Mouse (Mus musculus): ENCODE results near the gene Rps2. TPM values are rescaled to one million over a fixed set of nuclear protein-coding genes. Genes with fewer than 3 reads are reported as not detected.

The Rps2 gene
- total RNA-seq, 2 experiments from 2014 or later: 1,766 to 5,974 TPM

- ATAC-seq (replicated peaks; ENCODE audit: poor library complexity): no peak
Measured at GRCm38 (mm10) chr17:24730787-24731186, 12.9 kb downstream of the Rps2 start.

DNA sequence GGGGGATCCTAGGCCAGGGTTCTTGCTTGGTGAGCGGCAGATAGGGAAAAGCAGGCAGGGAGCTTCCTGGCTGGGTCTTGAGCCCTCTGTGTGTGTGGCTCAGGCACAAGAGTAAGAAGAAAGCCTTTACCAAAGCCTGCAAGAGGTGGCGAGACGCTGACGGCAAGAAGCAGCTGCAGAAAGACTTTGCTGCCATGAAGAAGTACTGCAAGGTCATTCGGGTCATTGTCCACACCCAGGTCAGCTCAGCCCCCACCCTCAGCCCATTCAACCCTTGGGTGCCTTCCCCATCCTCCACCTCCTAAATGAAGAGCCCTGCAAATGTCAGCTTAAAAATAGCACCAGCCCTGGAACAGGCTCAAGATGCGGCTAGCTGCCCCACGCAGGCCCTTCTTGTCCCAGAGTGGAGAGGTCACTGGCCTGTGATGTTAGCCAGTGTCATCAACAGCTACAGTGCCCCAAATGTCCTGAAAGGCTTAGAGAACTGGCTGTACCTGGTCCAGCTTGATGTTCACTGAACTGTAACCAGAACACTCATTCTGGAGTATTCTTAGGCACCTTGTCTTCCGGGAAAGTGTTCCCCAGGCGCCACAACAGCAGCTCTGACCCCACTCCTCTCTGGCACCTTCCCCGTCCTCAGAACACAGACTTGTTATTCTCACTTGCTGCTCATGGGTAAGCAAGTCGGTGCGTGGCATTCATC lies 14.5 kb downstream of the Rps2 start:
- ATAC-seq (replicated peaks; ENCODE audit: poor library complexity): no peak

DNA sequence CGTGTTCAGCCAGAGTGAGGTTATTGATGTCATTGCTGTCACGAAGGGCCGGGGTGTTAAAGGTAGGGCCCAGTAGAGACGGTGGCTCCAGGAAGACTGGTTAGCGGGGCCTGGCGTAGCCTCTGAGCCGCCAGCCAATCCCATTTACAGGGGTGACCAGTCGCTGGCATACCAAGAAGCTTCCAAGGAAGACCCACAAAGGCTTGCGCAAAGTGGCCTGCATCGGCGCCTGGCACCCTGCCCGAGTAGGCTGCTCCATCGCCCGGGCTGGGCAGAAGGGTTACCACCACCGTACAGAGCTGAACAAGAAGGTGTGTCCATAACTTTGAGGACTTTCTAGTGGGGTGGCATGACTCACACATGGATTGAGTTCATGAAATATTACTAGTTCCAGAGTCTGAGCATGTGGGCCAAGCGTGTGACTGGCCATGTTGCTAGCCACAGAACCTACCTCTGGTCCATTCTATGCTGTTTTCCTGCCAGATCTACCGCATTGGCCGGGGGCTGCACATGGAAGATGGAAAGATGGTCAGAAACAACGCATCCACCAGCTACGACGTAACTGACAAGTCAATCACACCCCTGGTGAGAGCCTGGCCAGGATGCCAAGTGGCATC lies 15.6 kb downstream of the Rps2 start:
- ATAC-seq (replicated peaks; ENCODE audit: poor library complexity): no peak

- no peak for ATAC-seq (replicated peaks; ENCODE audit: poor library complexity)
Measured at GRCm38 (mm10) chr17:24734513-24734912, 16.6 kb downstream of the Rps2 start.

DNA sequence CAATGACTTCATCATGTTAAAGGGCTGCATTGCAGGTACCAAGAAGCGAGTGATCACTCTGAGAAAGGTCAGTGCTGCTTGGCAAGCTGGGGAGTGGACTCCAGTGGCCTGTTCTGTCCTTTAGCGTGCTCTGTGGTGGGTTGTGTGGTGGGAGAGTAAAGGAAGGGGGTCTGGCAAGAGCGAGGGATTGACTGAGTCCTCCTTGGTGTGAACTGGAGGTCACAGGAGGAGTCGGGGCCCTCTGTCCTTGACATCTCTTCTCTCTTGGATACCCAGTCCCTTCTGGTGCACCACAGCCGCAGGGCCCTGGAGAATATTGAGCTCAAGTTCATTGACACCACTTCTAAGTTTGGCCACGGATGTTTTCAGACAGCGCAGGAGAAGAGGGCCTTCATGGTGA lies 17.5 kb downstream of the Rps2 start:
- no peak for ATAC-seq (replicated peaks; ENCODE audit: poor library complexity)

- ATAC-seq (replicated peaks; ENCODE audit: poor library complexity): peak; percentile 95
Measured at GRCm38 (mm10) chr17:24736330-24737051, 18.6 kb downstream of the Rps2 start, which contains the start of gene Msrb1. Gene Msrb1 (plus strand): TSS chr17:24736642.

GRCm38 (mm10) chr17:24737135-24737810 lies 19.4 kb downstream of the Rps2 start:
- peak; percentile 45 for ATAC-seq (replicated peaks; ENCODE audit: poor library complexity)

- no peak for ATAC-seq (replicated peaks; ENCODE audit: poor library complexity)
Measured at GRCm38 (mm10) chr17:24738238-24738637, 20.3 kb downstream of the Rps2 start.

DNA sequence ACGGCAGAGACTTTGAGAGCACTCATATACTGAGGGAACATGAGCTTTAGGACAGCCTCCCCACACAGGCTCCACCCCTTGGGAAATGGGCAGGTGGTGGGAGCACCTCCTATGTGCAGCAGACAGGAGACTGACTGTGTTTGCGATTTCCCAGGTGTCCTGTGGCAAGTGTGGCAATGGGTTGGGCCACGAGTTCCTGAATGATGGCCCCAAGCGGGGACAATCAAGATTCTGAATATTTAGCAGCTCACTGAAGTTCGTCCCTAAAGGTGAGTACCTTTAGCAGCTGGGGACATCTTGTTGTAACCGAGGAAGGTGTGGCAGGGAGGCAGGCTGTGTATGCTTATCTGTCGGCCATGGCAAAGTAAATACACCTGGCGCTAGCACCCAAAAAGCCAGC lies 22.0 kb downstream of the Rps2 start:
- ATAC-seq (replicated peaks; ENCODE audit: poor library complexity): no peak

DNA sequence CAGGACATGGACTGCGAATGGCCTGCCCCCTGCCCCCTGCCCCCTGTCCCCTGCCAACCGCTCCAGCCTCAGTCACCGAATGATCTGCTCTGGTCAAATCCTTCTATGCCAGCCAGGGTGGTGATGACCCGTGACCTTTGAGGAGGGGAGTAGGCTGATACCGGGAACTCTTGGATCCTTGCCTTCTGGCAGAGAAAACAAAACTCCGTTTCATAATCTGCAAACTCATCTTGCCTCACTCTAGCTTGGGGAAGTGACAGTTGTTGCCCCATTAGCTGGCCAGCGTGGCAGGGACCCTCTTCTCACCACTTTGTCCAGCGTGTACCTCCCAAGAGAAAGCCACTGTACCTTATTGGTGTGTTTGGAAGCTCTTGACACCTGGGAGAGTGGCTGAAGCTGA lies 24.4 kb downstream of the Rps2 start:
- peak; percentile 42 for ATAC-seq (replicated peaks; ENCODE audit: poor library complexity)

GRCm38 (mm10) chr17:24743896-24744295 lies 26.0 kb downstream of the Rps2 start:
- ATAC-seq (replicated peaks; ENCODE audit: poor library complexity): no peak

DNA sequence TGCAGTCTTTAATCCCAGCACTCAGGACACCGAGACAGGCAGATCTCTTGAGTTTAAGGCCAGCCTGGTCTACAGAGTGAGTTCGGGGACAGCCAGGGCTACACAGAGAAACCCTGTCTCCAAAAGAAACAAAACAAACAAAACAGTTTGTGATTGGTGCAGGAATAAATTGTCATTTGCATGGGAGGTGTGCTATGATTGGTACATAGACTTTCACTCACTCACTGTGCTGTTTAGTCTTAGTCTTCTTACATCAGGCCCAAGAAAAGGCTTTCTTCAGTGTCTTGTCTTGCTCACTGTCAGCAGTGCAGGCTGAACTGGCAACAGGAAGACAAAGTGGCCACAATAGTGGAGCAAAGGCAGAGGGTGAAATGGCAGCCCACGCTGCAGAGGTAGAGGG lies 26.5 kb downstream of the Rps2 start:
- ATAC-seq (replicated peaks; ENCODE audit: poor library complexity): no peak

- peak; percentile 96 for ATAC-seq (replicated peaks; ENCODE audit: poor library complexity)
Measured at GRCm38 (mm10) chr17:24745526-24746497, 27.9 kb downstream of the Rps2 start.

DNA sequence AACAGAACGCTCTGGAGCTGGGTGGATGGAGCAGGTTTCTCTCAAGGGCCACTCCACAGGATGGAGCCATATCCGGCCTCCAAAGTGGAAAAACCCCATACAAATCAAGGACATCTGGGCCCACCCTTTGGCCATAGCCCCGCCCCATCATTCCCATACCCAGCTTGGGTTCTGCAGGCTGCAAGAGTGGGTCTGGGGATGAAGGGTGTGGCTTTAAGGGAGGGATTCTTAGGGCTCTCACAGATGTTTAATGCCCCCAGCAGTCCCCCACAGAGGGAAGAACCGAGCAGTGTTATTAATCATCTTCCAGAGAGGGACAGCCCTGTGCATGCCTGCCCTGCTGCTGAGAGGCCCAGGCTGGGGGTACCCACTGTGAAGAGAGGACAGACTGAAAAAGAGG lies 29.1 kb downstream of the Rps2 start:
- ATAC-seq (replicated peaks; ENCODE audit: poor library complexity): no peak

GRCm38 (mm10) chr17:24751528-24751927 lies 33.6 kb downstream of the Rps2 start:
- no peak for ATAC-seq (replicated peaks; ENCODE audit: poor library complexity)

DNA sequence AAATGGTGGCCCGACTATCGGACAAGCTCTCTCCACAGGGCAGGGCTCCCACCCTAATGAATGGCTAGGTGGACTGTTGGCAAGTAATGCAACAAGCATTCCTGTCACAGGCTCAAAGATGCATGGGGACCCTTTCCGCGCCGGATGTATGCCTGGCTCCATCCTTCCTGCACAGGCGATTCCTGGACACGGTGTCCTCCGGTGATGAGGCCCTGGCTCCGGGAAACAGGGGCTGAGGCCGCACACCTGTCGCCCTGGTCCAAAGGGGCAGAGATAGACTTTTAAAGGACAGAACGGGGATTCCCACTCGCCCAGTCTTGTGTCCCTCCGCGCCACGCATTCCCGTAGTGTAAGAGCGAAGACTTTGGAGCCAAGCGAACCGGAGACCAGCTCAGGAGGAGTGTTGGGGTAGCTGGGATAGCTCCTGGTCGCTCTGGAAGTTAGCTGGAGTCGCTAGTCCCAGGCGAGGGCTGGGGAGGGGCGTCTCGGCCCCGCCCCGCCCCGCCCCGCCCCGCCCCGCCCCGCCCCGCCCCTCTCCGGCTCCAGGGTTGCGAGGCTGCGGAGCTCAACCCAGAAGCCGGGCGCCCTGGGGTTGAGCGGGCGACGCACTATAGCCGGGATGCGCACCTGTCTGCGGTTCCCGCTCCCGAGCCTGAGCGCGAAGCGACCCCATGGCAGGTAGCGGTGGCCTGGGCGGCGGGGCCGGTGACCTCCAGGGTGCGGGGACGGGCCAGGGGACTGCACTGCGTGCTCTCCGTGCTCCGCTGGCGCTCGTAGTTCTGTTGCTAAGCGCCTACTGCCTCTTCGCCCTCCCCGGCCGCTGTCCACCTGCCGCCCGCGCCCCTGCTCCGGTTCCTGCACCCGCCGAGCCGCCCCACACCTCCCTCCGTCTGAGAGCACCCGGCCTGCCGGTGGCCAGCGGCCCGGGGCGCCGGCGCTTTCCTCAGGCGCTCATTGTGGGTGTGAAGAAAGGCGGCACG lies 34.8 kb downstream of the Rps2 start, which contains the start of gene Hs3st6:
Gene Hs3st6 (plus strand): TSS at position 574 of the 980 bp plus-strand sequence.
- ATAC-seq (replicated peaks; ENCODE audit: poor library complexity): peak; percentile 46

GRCm38 (mm10) chr17:24757394-24757793 lies 39.5 kb downstream of the Rps2 start:
- no peak for ATAC-seq (replicated peaks; ENCODE audit: poor library complexity)

DNA sequence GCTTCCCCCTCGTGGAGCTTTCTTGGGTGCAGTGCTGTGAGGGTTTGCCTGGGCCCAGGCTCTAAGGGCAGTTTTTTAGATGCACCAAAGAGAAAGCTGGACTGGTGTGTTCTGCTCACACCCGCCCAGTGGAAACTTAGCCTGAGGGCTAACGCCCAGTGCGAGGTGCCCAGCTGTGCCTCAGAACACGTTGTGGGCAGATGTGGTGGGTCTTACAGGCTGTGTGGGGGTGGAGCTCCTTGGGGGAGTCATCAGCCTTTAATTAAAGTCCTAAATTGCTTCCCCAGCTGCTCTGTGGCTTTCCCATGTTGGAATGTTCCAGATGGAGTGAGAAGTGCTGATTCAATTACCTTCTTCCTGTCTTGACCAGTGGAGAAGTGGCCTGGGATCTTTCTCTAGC lies 43.2 kb downstream of the Rps2 start:
- ATAC-seq (replicated peaks; ENCODE audit: poor library complexity): no peak
